Mouse (Mus musculus) liver, embryonic 15.5 days (tissue): Measurements from ENCODE around the gene Limch1. TPM values are rescaled to one million over a fixed set of nuclear protein-coding genes. Genes with fewer than 3 reads are reported as not detected.

Experiments used
- ATAC-seq: fragments of 200-750 bp; cut with Nextera tagmentation; 2 replicates; pipeline ENCODE4 v1.8.0; 2017; ENCODE audit warnings: moderate number of reproducible peaks, mild to moderate bottlenecking, moderate library complexity; ENCODE audit not compliant: insufficient read depth
- H3K27ac ChIP-seq: fragments of 300-500 bp; sonication (generic); replicated peaks from 2 replicates; pipeline ENCODE4 v1.5.1; 2015; ENCODE audit warnings: mild to moderate bottlenecking, inconsistent platforms
- H3K27me3 ChIP-seq: fragments of 300-500 bp; sonication (generic); 2 replicates; pipeline ENCODE4 v1.6.1; 2015; ENCODE audit warnings: mild to moderate bottlenecking, inconsistent platforms
- H3K36me3 ChIP-seq: fragments of 300-500 bp; sonication (generic); replicated peaks from 2 replicates; pipeline ENCODE4 v1.6.1; 2015; ENCODE audit warnings: moderate library complexity, mild to moderate bottlenecking, inconsistent platforms
- H3K4me1 ChIP-seq: fragments of 300-500 bp; sonication (generic); replicated peaks from 2 replicates; pipeline ENCODE4 v1.6.1; 2015; ENCODE audit warnings: inconsistent platforms
- H3K4me2 ChIP-seq: fragments of 300-500 bp; sonication (generic); 2 replicates; pipeline ENCODE4 v1.6.1; 2015; ENCODE audit warnings: moderate library complexity, mild to moderate bottlenecking, inconsistent platforms
- H3K4me3 ChIP-seq: fragments of 300-500 bp; sonication (generic); replicated peaks from 2 replicates; pipeline ENCODE4 v1.5.1; 2015; ENCODE audit warnings: mild to moderate bottlenecking, inconsistent platforms
- H3K9ac ChIP-seq: fragments of 300-500 bp; sonication (generic); 2 replicates; pipeline ENCODE4 v1.6.1; 2015; ENCODE audit warnings: moderate library complexity, mild to moderate bottlenecking, inconsistent platforms
- H3K9me3 ChIP-seq: fragments of 300-500 bp; sonication (generic); replicated peaks from 2 replicates; pipeline ENCODE4 v1.6.1; 2016; ENCODE audit warnings: inconsistent platforms
- whole genome bisulfite sequencing: fragments of 180-500 bp; shearing (Covaris S2); methylation state at CpG from one replicate; pipeline ENCODE4 v1.1.7; 2015; ENCODE audit warnings: mixed read lengths; ENCODE audit not compliant: insufficient replicate concordance; 5-methylcytosine and 5-hydroxymethylcytosine counted together
- polyA plus RNA-seq: library from polyadenylated mRNA; unstranded; fragments of >200 nt; fragmentation: Nextera tagmentation; extraction: Ambion mirVana; gene quantifications from 2 replicates; pipeline ENCODE4 v1.2.1, GENCODE M21; 2015

Limch1 gene
- polyA plus RNA-seq, 1 experiment from 2014 or later: 1.8 TPM

DNA sequence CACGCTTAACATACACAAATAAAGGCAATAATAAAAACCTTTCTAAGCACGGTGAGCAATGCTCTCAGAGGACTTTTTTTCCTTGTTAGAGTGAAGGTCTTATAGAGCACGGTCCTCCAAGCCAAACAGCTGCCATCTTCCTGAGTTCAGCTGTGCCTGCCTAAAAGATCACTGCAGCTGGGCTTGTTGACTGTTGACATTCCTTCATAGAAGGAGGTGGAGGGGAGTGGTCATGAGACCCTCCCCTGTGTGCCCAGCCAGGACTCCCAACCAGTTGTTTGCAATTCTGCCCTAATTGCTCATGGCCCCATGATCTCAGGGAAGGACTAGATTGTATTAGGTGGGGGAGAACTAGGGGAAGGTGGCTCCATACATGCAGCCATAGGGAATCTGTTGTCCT is 189.0 kb downstream of the Limch1 start:
- H3K36me3 ChIP-seq: no peaks in the 10 kb centered on the region
- ATAC-seq: no peak
- no peaks in the 10 kb centered on the region for H3K9me3 ChIP-seq
- 61% methylated on average over 3 of the region's 3 CpGs for WGBS
- no peak overlapping the region for H3K9ac ChIP-seq
- no peaks in the 10 kb centered on the region for H3K4me1 ChIP-seq
- no peaks in the 10 kb centered on the region for H3K27me3 ChIP-seq
- no peak overlapping the region for H3K4me3 ChIP-seq
- no peak overlapping the region for H3K4me2 ChIP-seq
- no peak overlapping the region for H3K27ac ChIP-seq

DNA sequence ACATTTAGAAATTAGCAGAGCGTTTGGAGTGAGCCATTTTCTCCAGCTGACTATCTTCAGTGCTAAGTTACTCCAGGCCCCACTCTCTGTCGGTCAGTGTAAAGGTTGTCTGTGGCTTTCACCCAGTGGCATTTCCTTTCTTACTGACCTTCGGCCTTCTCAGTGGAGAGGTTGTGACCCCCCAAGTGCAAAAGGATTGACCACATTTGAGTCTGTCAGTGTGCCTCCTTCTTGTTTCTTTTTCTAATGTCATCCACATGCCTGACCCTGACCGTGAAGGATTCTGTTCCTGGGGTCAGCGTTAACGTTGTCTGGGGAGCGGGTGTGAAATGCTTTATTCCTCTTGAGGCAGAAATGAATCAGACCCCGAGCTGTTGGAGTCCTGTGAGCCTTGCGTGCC is 191.7 kb downstream of the Limch1 start:
- no peaks in the 10 kb centered on the region for H3K9me3 ChIP-seq
- no peak for ATAC-seq

DNA sequence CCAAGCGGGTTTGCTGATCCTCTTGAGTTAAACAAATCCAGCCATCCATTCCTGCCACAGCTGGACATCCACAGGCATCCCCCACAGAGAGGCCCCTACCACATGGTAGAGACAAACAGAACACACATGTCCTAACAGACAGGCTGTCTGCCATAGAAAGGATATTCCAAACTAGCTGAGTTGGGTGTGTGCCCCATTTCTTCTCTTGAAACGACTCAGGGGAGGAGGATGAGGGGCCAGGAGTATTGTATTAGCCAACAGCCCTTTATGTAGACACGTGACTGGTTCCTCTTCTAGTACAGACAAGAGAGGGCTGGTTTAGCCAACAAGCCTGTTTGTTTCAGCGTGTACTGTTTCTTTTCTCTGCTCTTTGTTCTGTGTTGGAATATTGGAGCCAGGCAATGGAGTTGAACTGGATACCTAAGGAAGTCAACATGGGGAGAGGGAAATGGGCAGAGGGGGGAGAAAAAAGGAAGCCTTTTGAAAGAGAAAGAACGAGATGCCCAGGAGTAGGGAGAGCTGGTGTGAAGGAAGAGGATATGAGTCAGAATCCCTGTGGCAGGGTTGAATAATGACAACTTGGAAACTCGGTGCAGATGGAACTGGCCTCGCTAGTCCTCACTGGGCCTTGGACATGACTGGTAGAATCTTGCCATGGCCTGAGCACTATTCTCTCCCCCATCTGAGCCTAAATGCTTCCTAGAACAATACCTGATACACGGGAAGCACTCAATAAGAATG is 196.3 kb downstream of the Limch1 start:
- Histone ChIP-seq H3K4me2 (no peak overlapping the region), H3K9me3 (no peaks in the 10 kb centered on the region), H3K4me1 (no peaks in the 10 kb centered on the region), H3K4me3 (no peak overlapping the region), H3K27ac (no peak overlapping the region), H3K9ac (no peak overlapping the region), H3K27me3 (no peaks in the 10 kb centered on the region), H3K36me3 (no peaks in the 10 kb centered on the region)
- ATAC-seq: no peak
- 29% methylated on average over 8 of the region's 8 CpGs for WGBS

More for the DNA sequence above, 191.7 kb downstream of the Limch1 start:
- H3K9ac ChIP-seq: no peak overlapping the region
- H3K36me3 ChIP-seq: no peaks in the 10 kb centered on the region
- 58% methylated on average over 9 of the region's 9 CpGs for WGBS
- H3K27me3 ChIP-seq: no peaks in the 10 kb centered on the region
- no peaks in the 10 kb centered on the region for H3K4me1 ChIP-seq
- no peak overlapping the region for H3K4me3 ChIP-seq
- H3K4me2 ChIP-seq: no peak overlapping the region
- no peak overlapping the region for H3K27ac ChIP-seq

DNA sequence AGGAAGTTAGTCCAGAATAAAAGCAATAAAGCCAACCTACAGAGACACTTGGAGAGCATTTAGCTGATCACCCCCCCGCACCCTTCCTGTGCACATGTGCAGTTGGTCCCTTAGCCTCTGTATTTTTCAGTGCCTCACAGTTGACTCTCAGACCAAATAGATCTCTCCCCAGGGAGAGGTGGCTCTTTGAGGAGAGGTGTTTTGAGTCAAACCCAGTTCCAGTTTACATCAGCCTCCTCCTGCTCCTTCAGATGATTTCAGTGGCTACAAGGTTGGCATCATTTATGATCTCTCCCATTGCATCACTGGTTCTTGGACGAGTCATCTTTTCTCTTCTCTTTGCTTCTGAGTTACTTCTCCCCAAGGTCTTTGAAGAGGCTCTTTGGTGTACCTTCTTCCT is 197.3 kb downstream of the Limch1 start:
- WGBS: 65% methylated on average over 2 of the region's 2 CpGs
- Histone ChIP-seq H3K4me1 (no peaks in the 10 kb centered on the region), H3K9ac (no peak overlapping the region), H3K4me3 (no peak overlapping the region), H3K27ac (no peak overlapping the region), H3K27me3 (no peaks in the 10 kb centered on the region), H3K36me3 (no peaks in the 10 kb centered on the region), H3K9me3 (no peaks in the 10 kb centered on the region), H3K4me2 (no peak overlapping the region)
- no peak for ATAC-seq

DNA sequence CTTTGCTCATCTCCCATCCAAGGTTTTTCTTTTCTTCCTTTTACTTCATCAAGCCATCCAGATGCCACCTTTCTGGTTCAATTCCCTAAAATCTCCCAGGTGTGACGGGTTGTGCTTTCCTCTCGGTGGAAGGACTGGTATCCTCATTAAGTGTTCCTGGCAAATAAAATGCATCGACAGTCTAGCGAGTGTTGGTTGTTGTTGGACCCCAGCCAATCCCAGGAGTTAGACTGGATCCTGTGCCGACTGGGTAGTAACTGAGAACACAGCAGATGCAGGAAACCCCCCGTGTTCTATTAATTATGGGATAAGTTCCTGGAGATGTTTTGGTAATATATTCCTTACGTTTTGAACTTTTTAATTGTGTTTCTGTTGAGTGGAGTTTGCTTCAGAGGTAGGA is 197.9 kb downstream of the Limch1 start:
- H3K4me1 ChIP-seq: no peaks in the 10 kb centered on the region
- no peak overlapping the region for H3K4me3 ChIP-seq
- WGBS: 60% methylated on average over 7 of the region's 7 CpGs

DNA sequence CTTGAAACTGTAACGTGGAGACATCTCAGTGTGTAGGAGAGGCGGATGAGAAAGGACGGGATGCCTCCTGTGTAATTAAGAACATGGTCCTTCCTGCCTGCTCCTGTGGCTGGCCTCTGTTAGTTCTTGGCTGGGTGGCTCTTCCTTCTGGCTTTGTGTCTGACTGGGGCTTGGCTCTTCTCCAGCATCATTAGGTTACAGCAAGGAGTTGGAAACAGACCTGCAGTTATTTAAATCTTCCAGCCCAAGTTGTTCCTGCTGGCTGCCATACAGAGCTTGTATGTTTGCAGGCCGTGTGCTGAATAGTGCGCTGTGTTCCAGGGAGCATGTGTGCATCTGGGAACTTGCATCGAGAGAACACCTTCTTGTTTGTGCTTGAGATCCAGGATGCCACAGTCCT is 202.3 kb downstream of the Limch1 start:
- H3K27me3 ChIP-seq: no peaks in the 10 kb centered on the region
- WGBS: 69% methylated on average over 6 of the region's 6 CpGs
- H3K4me1 ChIP-seq: no peaks in the 10 kb centered on the region
- no peak overlapping the region for H3K4me2 ChIP-seq
- no peaks in the 10 kb centered on the region for H3K9me3 ChIP-seq
- H3K27ac ChIP-seq: no peak overlapping the region
- no peak overlapping the region for H3K4me3 ChIP-seq
- no peak for ATAC-seq
- no peaks in the 10 kb centered on the region for H3K36me3 ChIP-seq
- no peak overlapping the region for H3K9ac ChIP-seq

More for the DNA sequence above, 197.9 kb downstream of the Limch1 start:
- Histone ChIP-seq H3K36me3 (no peaks in the 10 kb centered on the region), H3K27ac (no peak overlapping the region), H3K9me3 (no peaks in the 10 kb centered on the region), H3K27me3 (no peaks in the 10 kb centered on the region), H3K4me2 (no peak overlapping the region), H3K9ac (no peak overlapping the region)
- no peak for ATAC-seq

DNA sequence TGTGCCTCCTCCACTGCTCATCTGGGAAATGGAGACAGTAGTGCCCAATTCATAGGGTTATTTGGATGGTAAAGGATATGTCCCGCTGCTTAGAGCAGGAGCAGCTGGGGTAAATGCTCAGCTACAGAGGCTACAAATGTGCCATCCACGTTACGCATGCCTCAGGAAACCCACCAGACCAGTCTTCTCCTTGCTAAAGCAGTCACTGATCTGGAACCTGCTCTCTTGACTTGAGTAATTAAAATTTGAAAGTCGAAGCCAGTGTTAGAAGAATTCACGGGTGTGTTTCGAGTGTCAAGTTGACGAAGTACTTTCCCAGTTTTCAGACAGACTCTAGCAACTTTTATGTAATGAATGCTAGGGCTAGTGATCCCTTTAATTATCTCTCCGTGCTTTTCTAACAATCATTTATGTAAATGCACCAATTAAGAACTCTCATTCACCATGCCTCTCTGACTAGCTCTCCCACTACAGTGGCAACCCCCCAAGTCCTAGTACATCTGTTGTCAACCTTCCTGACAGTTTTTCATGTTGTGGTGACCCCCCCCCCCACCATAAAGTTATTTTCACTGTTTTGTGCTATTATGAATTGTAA is 203.6 kb downstream of the Limch1 start:
- Histone ChIP-seq H3K4me2 (no peak overlapping the region), H3K9ac (no peak overlapping the region), H3K4me1 (no peaks in the 10 kb centered on the region), H3K27ac (no peak overlapping the region), H3K9me3 (no peaks in the 10 kb centered on the region), H3K27me3 (no peaks in the 10 kb centered on the region), H3K4me3 (no peak overlapping the region), H3K36me3 (no peaks in the 10 kb centered on the region)
- WGBS: 70% methylated on average over 8 of the region's 8 CpGs
- no peak for ATAC-seq

DNA sequence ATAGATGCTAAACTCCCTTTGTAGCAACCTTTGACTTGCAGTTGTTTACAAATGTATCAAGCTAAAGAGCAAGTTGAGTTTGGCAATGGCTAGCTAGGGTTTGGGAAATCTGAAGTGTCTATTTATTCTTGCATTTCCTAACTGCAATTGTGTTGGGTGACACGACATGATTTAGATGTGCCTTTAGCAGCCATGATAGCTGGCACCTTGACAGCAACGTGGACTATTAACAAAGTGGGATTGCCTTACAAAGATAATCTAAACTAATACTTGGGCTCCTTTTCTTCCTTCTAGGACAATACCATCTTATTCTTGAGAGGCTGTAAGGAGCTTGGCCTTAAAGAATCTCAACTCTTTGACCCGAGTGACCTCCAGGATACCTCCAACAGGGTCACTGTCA is 207.7 kb downstream of the Limch1 start:
- no peaks in the 10 kb centered on the region for H3K4me1 ChIP-seq
- WGBS: 48% methylated on average over 3 of the region's 3 CpGs
- no peak overlapping the region for H3K4me3 ChIP-seq
- ATAC-seq: no peak
- H3K4me2 ChIP-seq: no peak overlapping the region
- no peaks in the 10 kb centered on the region for H3K36me3 ChIP-seq
- H3K9me3 ChIP-seq: no peaks in the 10 kb centered on the region
- no peak overlapping the region for H3K9ac ChIP-seq
- no peaks in the 10 kb centered on the region for H3K27me3 ChIP-seq
- no peak overlapping the region for H3K27ac ChIP-seq

DNA sequence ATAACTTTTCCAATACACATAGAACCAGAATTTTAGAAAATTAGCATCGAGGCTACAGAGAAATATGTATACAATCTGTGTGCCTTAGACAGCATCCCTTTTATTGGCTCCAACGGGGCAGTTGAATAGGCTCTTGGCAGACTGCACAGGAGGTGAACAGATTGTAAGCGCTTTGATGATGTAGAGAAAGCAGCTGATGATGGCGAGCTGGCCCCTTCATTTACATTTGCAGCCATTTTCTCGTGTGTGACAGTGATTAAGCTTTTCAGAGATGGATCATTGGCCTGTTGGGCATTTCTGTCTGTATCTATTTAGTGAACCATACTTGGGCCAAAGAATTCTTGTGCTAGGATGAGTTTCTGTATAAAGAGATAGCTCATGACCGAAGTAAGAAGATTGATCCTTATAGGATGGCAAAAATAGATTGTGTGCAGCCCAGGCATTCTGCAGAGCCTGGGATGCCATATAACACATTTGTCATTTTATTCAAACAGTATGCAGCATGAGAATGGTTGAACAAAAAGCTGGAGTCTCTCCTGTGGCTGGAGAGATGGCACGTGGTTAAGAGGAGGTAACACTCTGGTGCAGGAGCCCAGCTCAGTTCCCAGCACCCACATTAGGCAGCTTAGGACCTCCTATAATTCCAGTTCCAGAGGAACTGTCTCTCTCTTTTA is 208.5 kb downstream of the Limch1 start:
- Histone ChIP-seq H3K9ac (no peak overlapping the region), H3K27ac (no peak overlapping the region), H3K4me2 (no peak overlapping the region), H3K9me3 (no peaks in the 10 kb centered on the region), H3K4me1 (no peaks in the 10 kb centered on the region), H3K36me3 (no peaks in the 10 kb centered on the region), H3K4me3 (no peak overlapping the region), H3K27me3 (no peaks in the 10 kb centered on the region)
- WGBS: 64% methylated on average over 7 of the region's 7 CpGs
- ATAC-seq: no peak

DNA sequence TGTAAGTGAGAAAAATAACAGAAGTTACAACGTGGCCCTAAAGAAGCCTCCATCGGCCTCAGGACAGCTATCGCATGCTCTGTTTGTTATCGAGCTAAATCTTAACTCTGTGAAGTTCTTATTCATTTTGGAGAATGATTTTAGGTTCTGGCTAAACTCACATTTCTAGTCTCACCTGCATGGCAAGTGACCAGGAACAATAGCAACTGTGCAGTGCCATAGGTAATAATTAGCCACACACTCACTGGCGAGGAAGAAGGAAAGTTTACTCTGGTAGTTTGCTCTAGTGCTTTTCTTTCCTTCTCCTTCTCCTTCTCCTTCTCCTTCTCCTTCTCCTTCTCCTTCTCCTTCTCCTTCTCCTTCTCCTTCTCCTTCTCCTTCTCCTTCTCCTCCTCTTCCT is 209.6 kb downstream of the Limch1 start:
- no peak overlapping the region for H3K4me2 ChIP-seq
- 58% methylated on average over 5 of the region's 5 CpGs for WGBS
- no peak for ATAC-seq
- no peak overlapping the region for H3K9ac ChIP-seq
- H3K36me3 ChIP-seq: no peaks in the 10 kb centered on the region
- no peaks in the 10 kb centered on the region for H3K9me3 ChIP-seq
- H3K4me3 ChIP-seq: no peak overlapping the region
- no peaks in the 10 kb centered on the region for H3K27me3 ChIP-seq
- H3K4me1 ChIP-seq: no peaks in the 10 kb centered on the region
- H3K27ac ChIP-seq: no peak overlapping the region

DNA sequence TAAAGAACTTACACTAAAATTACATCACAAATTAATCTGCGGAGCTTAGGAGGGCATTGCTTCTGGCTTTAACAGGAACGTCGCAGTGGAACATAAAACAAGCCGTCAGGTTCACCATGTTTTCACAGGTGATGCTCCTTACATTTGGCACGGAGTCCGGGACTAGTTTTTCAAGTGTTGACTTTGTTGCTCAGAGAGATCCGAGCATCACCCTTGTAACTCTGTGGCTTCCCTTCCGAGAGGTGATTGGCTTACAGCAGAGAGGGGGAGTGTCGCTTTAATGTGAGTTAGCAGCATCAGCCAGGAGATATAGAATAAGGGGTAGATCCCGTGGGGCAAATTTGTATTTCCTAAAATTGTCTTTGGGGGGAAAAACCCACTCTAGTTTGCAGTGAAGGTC is 212.0 kb downstream of the Limch1 start:
- no peak overlapping the region for H3K27ac ChIP-seq
- no peaks in the 10 kb centered on the region for H3K36me3 ChIP-seq
- no peak overlapping the region for H3K9ac ChIP-seq
- no peaks in the 10 kb centered on the region for H3K4me1 ChIP-seq
- WGBS: 63% methylated on average over 10 of the region's 10 CpGs
- no peak overlapping the region for H3K4me3 ChIP-seq
- H3K9me3 ChIP-seq: no peaks in the 10 kb centered on the region
- no peak for ATAC-seq
- H3K27me3 ChIP-seq: no peaks in the 10 kb centered on the region
- no peak overlapping the region for H3K4me2 ChIP-seq
